Mouse (Mus musculus): Measurements from ENCODE around the gene Fut7. TPM values are rescaled to one million over a fixed set of nuclear protein-coding genes. Genes with fewer than 3 reads are reported as not detected.

The Fut7 gene
- total RNA-seq, 1 experiment from 2014 or later, result 23.6 TPM

DNA sequence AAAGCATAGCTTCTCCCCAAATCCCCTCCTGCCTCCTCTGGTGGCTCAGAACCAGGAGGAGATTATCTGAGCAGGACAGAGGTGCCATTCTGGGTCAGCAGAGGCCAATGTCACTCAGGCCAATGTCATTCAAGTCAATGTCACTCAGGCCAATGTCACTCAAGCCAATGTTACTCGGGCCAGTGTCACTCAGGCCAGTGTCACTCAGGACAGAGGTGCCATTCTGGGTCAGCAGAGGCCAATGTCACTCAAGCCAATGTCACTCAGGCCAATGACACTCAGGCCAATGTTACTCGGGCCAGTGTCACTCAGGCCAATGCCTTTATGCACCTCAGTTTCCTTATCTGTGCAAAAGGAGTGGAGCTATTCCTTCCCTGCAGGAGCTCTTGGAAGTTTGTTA is 49.5 kb downstream of the Fut7 start:
- no peak for ATAC-seq (replicated peaks in 1 of 2; ENCODE audit: insufficient read depth in 1 of 2, low FRiP score in 2 of 2, low TSS enrichment in 1 of 2, low read depth in 1 of 2, poor library complexity in 2 of 2, severe bottlenecking in 2 of 2)

Other genes starting within 250 kb of the Fut7 start
- 2.6 and 4.4 TPM in 2 replicates for gene Nrarp, start 242.5 kb upstream of the Fut7 start, total RNA-seq (2017)
- 30.0 and 33.3 TPM in 2 replicates for gene Tor4a, start 226.4 kb upstream of the Fut7 start, total RNA-seq (2017)
- gene Nelfb, start 211.8 kb upstream of the Fut7 start, total RNA-seq (2017), result 40.1 and 53.5 TPM in 2 replicates
- not detected in 2 replicates for gene Stpg3, start 208.6 kb upstream of the Fut7 start, total RNA-seq (2017)
- not detected in 2 replicates for gene Fam166a, start 204.5 kb upstream of the Fut7 start, total RNA-seq (2017)
- 426 and 473 TPM in 2 replicates for gene Tubb4b, start 198.6 kb upstream of the Fut7 start, total RNA-seq (2017)
- gene Slc34a3, start 188.9 kb upstream of the Fut7 start, total RNA-seq (2017), result 0.81 TPM in 1 of 2 replicates, not detected in the other
- gene Rnf224, start 186.5 kb upstream of the Fut7 start, total RNA-seq (2017), result not detected in 2 replicates
- 0.50 TPM in 1 of 2 replicates, not detected in the other for gene Rnf208, start 181.0 kb upstream of the Fut7 start, total RNA-seq (2017)
- not detected in 2 replicates for gene Cysrt1, start 180.8 kb upstream of the Fut7 start, total RNA-seq (2017)
- gene AL732309.1, start 176.4 kb upstream of the Fut7 start, total RNA-seq (2017), result 1.4 and 5.1 TPM in 2 replicates
- gene Tmem203, start 167.8 kb upstream of the Fut7 start, total RNA-seq (2017), result 9.9 and 10.8 TPM in 2 replicates
- gene Tprn, start 160.6 kb upstream of the Fut7 start, total RNA-seq (2017), result 8.2 and 10.6 TPM in 2 replicates
- 46.4 and 82.9 TPM in 2 replicates for gene Ssna1, start 150.8 kb upstream of the Fut7 start, total RNA-seq (2017)
- 39.0 and 46.9 TPM in 2 replicates for gene Anapc2, start 150.8 kb upstream of the Fut7 start, total RNA-seq (2017)
- gene Tmem210, start 135.1 kb upstream of the Fut7 start, total RNA-seq (2017), result not detected in 2 replicates
- gene Lrrc26, start 133.4 kb upstream of the Fut7 start, total RNA-seq (2017), result not detected in 2 replicates
- not detected in 2 replicates for gene Grin1, start 104.1 kb upstream of the Fut7 start, total RNA-seq (2017)
- gene Man1b1, start 90.9 kb upstream of the Fut7 start, total RNA-seq (2017), result 60.9 and 70.9 TPM in 2 replicates
- 11.9 and 31.6 TPM in 2 replicates for gene Dpp7, start 66.9 kb upstream of the Fut7 start, total RNA-seq (2017)
- 8.2 and 12.6 TPM in 2 replicates for gene Uap1l1, start 57.6 kb upstream of the Fut7 start, total RNA-seq (2017)
- gene Sapcd2, start 50.9 kb upstream of the Fut7 start, total RNA-seq (2017), result 3.3 and 12.1 TPM in 2 replicates
- gene Entpd2, start 27.4 kb upstream of the Fut7 start, total RNA-seq (2017), result not detected in 2 replicates
- 0.74 and 2.3 TPM in 2 replicates for gene Npdc1, start 23.9 kb upstream of the Fut7 start, total RNA-seq (2017)
- gene Abca2, start 5.4 kb downstream of the Fut7 start, total RNA-seq (2017), result 52.7 and 57.5 TPM in 2 replicates
- gene Clic3, start 33.6 kb downstream of the Fut7 start, total RNA-seq (2017), result not detected in 2 replicates
- 27.5 and 28.0 TPM in 2 replicates for gene Paxx, start 37.8 kb downstream of the Fut7 start, total RNA-seq (2017)
- 3.4 and 3.5 TPM in 2 replicates for gene Ptgds, start 46.8 kb downstream of the Fut7 start, total RNA-seq (2017)
- not detected in 2 replicates for gene Lcn12, start 70.6 kb downstream of the Fut7 start, total RNA-seq (2017)
- gene Fbxw5, start 77.5 kb downstream of the Fut7 start, total RNA-seq (2017), result 20.6 and 25.1 TPM in 2 replicates
- gene C8g, start 78.5 kb downstream of the Fut7 start, total RNA-seq (2017), result 0.35 and 2.0 TPM in 2 replicates
- gene Traf2, start 123.7 kb downstream of the Fut7 start, total RNA-seq (2017), result 18.0 and 20.2 TPM in 2 replicates
- 68.7 and 71.1 TPM in 2 replicates for gene Edf1, start 134.6 kb downstream of the Fut7 start, total RNA-seq (2017)
- 1.1 and 4.8 TPM in 2 replicates for gene Mamdc4, start 151.6 kb downstream of the Fut7 start, total RNA-seq (2017)
- 27.8 and 63.7 TPM in 2 replicates for gene Phpt1, start 152.0 kb downstream of the Fut7 start, total RNA-seq (2017)
- gene Ajm1, start 158.5 kb downstream of the Fut7 start, total RNA-seq (2017), result 0.40 TPM in 1 of 2 replicates, not detected in the other
- 56.5 and 67.0 TPM in 2 replicates for gene Rabl6, start 185.3 kb downstream of the Fut7 start, total RNA-seq (2017)
- not detected in 2 replicates for gene Ccdc183, start 194.4 kb downstream of the Fut7 start, total RNA-seq (2017)
- 22.2 and 28.8 TPM in 2 replicates for gene Tmem141, start 198.7 kb downstream of the Fut7 start, total RNA-seq (2017)
- gene Fcna, start 204.8 kb downstream of the Fut7 start, total RNA-seq (2017), result 0.94 TPM in 1 of 2 replicates, not detected in the other
- not detected in 2 replicates for gene Lcn8, start 229.9 kb downstream of the Fut7 start, total RNA-seq (2017)
- gene Lcn5, start 234.7 kb downstream of the Fut7 start, total RNA-seq (2017), result not detected in 2 replicates